Mouse (Mus musculus): ENCODE results near the gene Figla.

DNA sequence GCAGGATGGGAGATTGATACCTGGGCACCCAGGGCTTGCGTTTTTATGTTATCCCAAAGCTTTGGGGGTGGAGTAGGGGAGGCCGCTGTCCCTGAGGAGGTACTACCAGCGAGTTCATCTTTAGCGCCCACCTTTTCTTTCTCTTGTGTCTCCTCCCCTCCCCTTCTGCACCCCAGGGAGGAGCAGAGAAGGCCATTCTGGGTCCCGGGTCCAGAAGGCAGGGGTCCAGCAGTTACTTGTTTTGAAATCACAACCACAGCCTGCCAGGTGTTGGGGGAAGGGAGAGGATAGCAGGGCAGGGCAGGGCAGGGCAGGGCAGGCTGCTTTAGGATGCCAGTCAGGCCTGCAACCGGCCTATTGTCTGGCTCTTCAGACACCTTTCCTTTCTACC, 13.3 kb downstream of the Figla start:
- TF ChIP-seq CTCF (IDR thresholded peaks at IDR 0.05; ENCODE audit: extremely low read depth, insufficient read length, insufficient replicate concordance, low read depth, low read length) (no peak), POLR2A (IDR thresholded peaks at IDR 0.05; ENCODE audit: low read depth, low read length) (no peak)
